Mouse (Mus musculus): ENCODE measurements around the gene Cnih3. TPM values are rescaled to one million over a fixed set of nuclear protein-coding genes. Genes with fewer than 3 reads are reported as not detected.

Gene Cnih3
- polyA plus RNA-seq (2014; fragmentation: Nextera tagmentation; extraction: Ambion mirVana): 1.3 and 1.6 TPM in 2 replicates

DNA sequence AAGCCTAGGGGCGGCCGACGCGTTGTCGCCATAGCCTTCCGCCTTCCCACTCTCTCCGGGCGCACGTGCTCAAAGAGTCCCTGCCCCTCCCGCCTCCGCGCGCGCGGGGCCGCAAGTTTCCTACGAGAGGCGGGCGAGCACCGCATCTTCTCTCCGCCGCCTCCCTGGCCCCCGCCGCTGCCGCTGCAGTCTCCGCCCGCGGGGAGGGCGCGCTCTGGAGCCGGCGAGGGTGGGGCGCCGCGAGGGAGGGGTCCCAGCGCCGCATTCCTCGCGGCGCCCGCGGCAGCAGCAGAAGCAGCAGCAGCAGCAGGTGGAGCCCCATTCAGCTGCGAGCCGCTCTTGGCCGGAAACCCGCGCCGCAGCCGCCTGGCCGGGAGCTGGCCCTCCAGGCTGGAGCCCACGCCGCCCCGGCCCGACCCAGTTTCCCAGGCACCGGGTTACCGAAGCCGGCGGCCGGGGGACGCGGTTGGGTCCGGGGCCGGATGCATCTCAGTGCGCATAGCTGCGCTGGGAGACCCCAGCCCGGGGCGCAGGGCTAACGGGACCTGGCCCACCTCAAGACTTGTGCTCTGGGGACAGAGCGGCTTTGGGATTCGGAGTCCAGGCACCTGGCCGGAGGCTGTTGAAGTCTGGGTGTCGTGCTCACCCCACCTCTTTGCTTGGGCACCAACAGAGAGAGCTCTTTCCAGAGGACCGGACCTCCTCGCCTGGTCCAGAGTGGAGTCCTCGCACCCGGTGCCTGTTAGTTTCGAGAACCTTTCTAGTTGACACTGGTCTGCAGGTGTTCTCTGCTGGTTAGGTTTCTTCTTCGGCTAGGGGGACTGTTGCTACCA is at the start of gene Cnih3:
Gene Cnih3, plus strand, starts transcription at position 262 of the 833 bp plus-strand sequence.
- Histone ChIP-seq H3K9ac (ENCODE audit: low read depth, low read length) (peak within 1 kb of the TSS; percentile 64), H3K9me3 (ENCODE audit: control insufficient read depth, low read length) (no peaks in the 10 kb centered on the region), H3K4me3 (ENCODE audit: low read depth, low read length) (peak within 1 kb of the TSS; percentile 58), H3K4me1 (ENCODE audit: control insufficient read depth, insufficient read depth, low read length) (peaks cover 8% of the 10 kb centered on the region; the same call in 1 of the 2 replicates), H3K27me3 (replicated peaks; ENCODE audit: control insufficient read depth, insufficient read depth, low read length) (peaks cover 50% of the 10 kb centered on the region), H3K27ac (replicated peaks; ENCODE audit: low read depth, low read length) (no peak within 1 kb of the TSS), H3K36me3 (ENCODE audit: control insufficient read depth, insufficient read depth, low read length) (no peaks in the 10 kb centered on the region), H3K4me2 (ENCODE audit: low read depth, low read length) (peak within 1 kb of the TSS; percentile 99)
- DNase-seq (ENCODE audit: low spot score) (peak; percentile 72), ATAC-seq (ENCODE audit: low read depth) (peak; percentile 81)
- WGBS: 1% methylated on average over 44 of the region's 78 CpGs

DNA sequence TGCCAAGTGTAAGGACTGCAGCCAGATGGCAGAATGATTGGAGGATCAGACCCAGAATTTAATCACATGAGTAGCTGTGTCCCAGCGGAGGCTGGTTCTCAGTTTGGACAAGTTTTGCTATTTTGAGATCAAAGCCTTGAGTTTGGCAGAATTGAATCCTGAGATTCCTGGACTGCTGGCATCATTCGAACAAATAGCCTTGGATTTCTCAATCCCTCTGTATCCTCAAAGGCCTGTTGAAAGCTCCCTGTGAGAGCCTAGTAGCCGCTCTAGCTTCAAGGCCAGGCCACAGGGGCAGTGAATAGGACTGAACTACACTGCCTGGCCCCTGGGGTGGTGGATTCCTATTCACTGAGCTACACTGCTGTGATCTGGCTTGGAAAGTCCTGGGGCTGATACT is 44.4 kb upstream of the Cnih3 start:
- 73% methylated on average over 3 of the region's 3 CpGs for WGBS
- Histone ChIP-seq H3K4me3 (ENCODE audit: low read depth, low read length) (no peak overlapping the region), H3K4me2 (ENCODE audit: low read depth, low read length) (no peak overlapping the region), H3K36me3 (ENCODE audit: control insufficient read depth, insufficient read depth, low read length) (no peaks in the 10 kb centered on the region), H3K9me3 (ENCODE audit: control insufficient read depth, low read length) (no peaks in the 10 kb centered on the region), H3K27me3 (replicated peaks; ENCODE audit: control insufficient read depth, insufficient read depth, low read length) (no peaks in the 10 kb centered on the region), H3K9ac (ENCODE audit: low read depth, low read length) (no peak overlapping the region), H3K27ac (replicated peaks; ENCODE audit: low read depth, low read length) (no peak overlapping the region), H3K4me1 (ENCODE audit: control insufficient read depth, insufficient read depth, low read length) (no peaks in the 10 kb centered on the region)
- DNase-seq (ENCODE audit: low spot score) (no peak), ATAC-seq (ENCODE audit: low read depth) (no peak)

DNA sequence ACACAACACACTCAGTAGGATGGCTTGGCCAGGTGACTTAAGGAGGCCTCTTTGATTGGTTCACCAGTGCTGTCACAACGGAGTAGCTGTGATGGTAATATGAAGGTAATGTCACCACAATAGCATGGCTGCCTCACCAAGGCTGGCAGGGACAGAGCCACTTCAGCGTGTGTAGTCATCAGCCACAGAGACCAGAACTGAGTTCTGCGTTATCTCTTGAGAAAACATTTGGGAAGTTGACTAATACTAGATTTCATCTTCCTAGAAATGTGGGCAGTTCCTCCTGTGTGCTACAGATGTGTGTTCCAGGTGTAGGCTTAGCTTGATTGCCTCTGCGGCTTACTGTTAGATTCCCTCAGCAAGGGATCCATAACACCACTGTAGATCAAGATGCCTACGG is 41.7 kb upstream of the Cnih3 start:
- Histone ChIP-seq H3K27ac (replicated peaks; ENCODE audit: low read depth, low read length) (no peak overlapping the region), H3K27me3 (replicated peaks; ENCODE audit: control insufficient read depth, insufficient read depth, low read length) (no peaks in the 10 kb centered on the region), H3K4me2 (ENCODE audit: low read depth, low read length) (no peak overlapping the region), H3K9me3 (ENCODE audit: control insufficient read depth, low read length) (no peaks in the 10 kb centered on the region), H3K4me1 (ENCODE audit: control insufficient read depth, insufficient read depth, low read length) (no peaks in the 10 kb centered on the region), H3K9ac (ENCODE audit: low read depth, low read length) (no peak overlapping the region), H3K4me3 (ENCODE audit: low read depth, low read length) (no peak overlapping the region), H3K36me3 (ENCODE audit: control insufficient read depth, insufficient read depth, low read length) (no peaks in the 10 kb centered on the region)
- no peak for DNase-seq (ENCODE audit: low spot score)
- 94% methylated on average over 5 of the region's 5 CpGs for WGBS
- no peak for ATAC-seq (ENCODE audit: low read depth)

DNA sequence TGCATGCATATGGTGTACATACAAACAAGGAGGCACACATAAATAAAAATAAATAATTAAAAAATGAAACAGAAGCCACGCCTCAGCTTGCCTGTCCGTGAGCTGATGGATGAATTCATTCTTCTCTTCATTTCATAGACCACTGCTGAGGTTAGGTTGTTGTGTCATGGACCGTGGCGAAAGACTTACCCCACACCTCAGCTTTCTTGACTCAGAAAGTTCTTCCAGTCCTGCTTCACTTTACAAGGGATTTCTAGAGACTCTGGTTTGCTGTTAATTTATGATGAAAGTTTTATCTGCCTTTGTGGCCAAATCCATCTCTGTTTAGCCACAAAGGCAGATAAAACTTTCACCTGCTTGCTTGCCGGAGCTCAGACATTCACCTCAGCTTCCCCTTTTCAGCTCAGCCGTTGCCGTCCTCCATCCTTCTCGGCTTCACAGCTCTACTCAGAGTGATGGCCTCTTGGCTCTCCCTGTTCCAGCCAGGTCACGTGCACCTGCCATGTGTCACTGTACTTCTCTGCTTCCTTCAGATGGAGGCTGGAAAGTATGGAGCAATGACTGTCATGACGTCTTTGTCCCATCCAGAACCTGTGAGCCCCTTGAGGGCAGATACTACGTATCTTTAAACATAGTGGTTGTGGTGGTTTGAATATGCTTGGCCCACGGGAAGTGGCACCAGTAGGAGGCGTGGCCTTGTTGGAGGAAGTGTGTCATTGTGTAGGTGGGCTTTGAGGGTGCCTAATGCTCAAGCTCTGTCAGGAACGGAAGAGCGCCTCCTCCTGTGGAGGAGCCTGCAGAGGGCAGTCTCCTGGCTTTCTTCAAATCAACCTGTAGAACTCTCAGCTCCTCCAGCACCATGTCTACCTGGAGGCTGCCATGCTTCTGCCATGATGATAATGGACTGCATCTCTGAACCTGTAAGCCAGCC is 40.0 kb upstream of the Cnih3 start:
- DNase-seq (ENCODE audit: low spot score) (no peak), ATAC-seq (ENCODE audit: low read depth) (no peak)
- 95% methylated on average over 15 of the region's 15 CpGs for WGBS
- Histone ChIP-seq H3K4me3 (ENCODE audit: low read depth, low read length) (no peak overlapping the region), H3K27me3 (replicated peaks; ENCODE audit: control insufficient read depth, insufficient read depth, low read length) (no peaks in the 10 kb centered on the region), H3K27ac (replicated peaks; ENCODE audit: low read depth, low read length) (no peak overlapping the region), H3K9ac (ENCODE audit: low read depth, low read length) (no peak overlapping the region), H3K4me2 (ENCODE audit: low read depth, low read length) (no peak overlapping the region), H3K36me3 (ENCODE audit: control insufficient read depth, insufficient read depth, low read length) (no peaks in the 10 kb centered on the region), H3K4me1 (ENCODE audit: control insufficient read depth, insufficient read depth, low read length) (no peaks in the 10 kb centered on the region), H3K9me3 (ENCODE audit: control insufficient read depth, low read length) (no peaks in the 10 kb centered on the region)

DNA sequence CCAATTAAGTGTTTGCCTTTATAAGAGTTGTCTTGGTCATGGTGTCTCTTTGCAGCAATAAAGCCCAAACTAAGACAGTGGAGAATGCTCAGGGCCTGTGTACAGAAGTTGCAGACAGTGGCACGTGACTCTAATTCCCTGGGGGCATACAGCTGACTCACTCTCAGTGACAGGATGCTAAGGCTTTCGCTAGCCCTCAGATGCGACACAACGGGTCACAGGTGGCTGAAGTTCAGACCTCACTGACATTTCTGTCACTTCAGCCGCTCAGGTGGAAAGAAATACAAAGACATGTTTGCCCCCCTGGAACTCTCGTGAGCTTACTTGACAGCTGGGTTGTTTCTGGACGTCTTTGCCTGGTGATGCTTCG is 39.4 kb upstream of the Cnih3 start:
- H3K9me3 ChIP-seq (ENCODE audit: control insufficient read depth, low read length): no peaks in the 10 kb centered on the region
- H3K27me3 ChIP-seq (replicated peaks; ENCODE audit: control insufficient read depth, insufficient read depth, low read length): no peaks in the 10 kb centered on the region
- no peaks in the 10 kb centered on the region for H3K36me3 ChIP-seq (ENCODE audit: control insufficient read depth, insufficient read depth, low read length)
- H3K4me1 ChIP-seq (ENCODE audit: control insufficient read depth, insufficient read depth, low read length): no peaks in the 10 kb centered on the region
- H3K9ac ChIP-seq (ENCODE audit: low read depth, low read length): no peak overlapping the region
- H3K4me3 ChIP-seq (ENCODE audit: low read depth, low read length): no peak overlapping the region
- DNase-seq (ENCODE audit: low spot score) (no peak), ATAC-seq (ENCODE audit: low read depth) (no peak)
- no peak overlapping the region for H3K27ac ChIP-seq (replicated peaks; ENCODE audit: low read depth, low read length)
- WGBS: 71% methylated on average over 8 of the region's 8 CpGs
- no peak overlapping the region for H3K4me2 ChIP-seq (ENCODE audit: low read depth, low read length)

DNA sequence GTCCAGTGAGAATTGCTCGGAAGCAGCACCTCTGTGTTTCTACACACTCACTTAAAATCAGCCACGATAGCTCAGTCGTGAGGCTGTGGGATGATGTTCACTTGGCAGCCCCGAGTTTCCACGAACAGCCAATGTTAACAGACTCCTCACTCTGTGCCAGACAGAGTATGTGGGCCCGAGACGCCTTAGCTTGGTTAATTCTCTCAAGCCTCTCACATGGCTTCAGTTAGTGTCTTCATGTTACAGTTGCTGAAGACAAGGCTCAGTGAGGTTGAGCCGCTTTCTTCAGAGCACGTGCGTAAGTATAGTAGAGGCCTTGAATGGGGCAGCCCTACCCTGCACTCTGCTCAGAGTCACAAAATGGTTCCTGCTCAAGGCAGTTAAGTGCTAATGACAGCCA is 38.1 kb upstream of the Cnih3 start:
- Histone ChIP-seq H3K36me3 (ENCODE audit: control insufficient read depth, insufficient read depth, low read length) (no peaks in the 10 kb centered on the region), H3K27ac (replicated peaks; ENCODE audit: low read depth, low read length) (no peak overlapping the region; the same call in 1 of the 2 replicates), H3K9ac (ENCODE audit: low read depth, low read length) (no peak overlapping the region), H3K4me3 (ENCODE audit: low read depth, low read length) (no peak overlapping the region), H3K27me3 (replicated peaks; ENCODE audit: control insufficient read depth, insufficient read depth, low read length) (no peaks in the 10 kb centered on the region), H3K4me2 (ENCODE audit: low read depth, low read length) (no peak overlapping the region), H3K4me1 (ENCODE audit: control insufficient read depth, insufficient read depth, low read length) (no peaks in the 10 kb centered on the region), H3K9me3 (ENCODE audit: control insufficient read depth, low read length) (no peaks in the 10 kb centered on the region)
- DNase-seq (ENCODE audit: low spot score) (peak; percentile 68), ATAC-seq (ENCODE audit: low read depth) (no peak)
- 59% methylated on average over 10 of the region's 10 CpGs for WGBS

DNA sequence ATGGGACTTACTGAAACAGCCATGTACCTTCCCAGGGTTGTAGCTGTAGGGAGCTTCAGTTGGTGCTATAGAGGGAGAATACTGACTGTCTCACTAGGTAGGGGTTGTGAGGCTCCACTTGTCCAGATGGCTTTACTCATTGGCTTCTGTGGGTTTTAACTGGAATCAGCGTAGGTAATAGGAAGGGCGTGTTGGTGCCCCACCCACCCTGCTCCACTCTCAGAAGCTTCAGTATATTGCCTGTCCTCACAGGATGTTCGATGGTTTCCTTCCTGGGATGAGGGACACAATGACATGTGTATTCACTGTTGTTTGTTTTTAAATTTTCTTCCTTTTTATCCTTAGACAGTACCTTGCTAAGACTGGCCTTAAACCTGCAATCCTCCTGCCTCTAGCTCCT is 37.1 kb upstream of the Cnih3 start:
- Histone ChIP-seq H3K36me3 (ENCODE audit: control insufficient read depth, insufficient read depth, low read length) (no peaks in the 10 kb centered on the region), H3K27ac (replicated peaks; ENCODE audit: low read depth, low read length) (no peak overlapping the region), H3K4me3 (ENCODE audit: low read depth, low read length) (no peak overlapping the region), H3K9ac (ENCODE audit: low read depth, low read length) (no peak overlapping the region), H3K4me1 (ENCODE audit: control insufficient read depth, insufficient read depth, low read length) (no peaks in the 10 kb centered on the region), H3K27me3 (replicated peaks; ENCODE audit: control insufficient read depth, insufficient read depth, low read length) (no peaks in the 10 kb centered on the region), H3K4me2 (ENCODE audit: low read depth, low read length) (no peak overlapping the region), H3K9me3 (ENCODE audit: control insufficient read depth, low read length) (no peaks in the 10 kb centered on the region)
- DNase-seq (ENCODE audit: low spot score) (no peak), ATAC-seq (ENCODE audit: low read depth) (no peak)
- WGBS: 68% methylated on average over 3 of the region's 3 CpGs

DNA sequence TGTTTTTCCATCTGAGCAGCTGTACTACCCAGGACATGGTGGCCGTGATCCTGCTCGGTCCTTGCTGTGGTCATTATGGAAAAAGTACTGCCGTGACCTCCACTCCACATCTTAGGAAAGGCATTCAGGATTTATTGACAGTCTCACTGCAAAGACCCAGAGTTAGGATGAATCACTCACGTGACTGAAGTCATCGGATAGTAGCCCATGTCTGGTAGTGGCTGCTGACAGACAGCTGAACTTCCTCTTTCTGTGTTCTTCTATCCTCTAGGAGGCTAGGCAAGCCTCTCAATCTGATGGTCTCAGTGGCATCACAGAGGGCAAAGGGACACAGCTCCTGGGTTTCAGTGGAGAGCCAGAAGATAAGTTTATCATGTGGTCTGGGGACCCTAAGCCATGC is 35.9 kb upstream of the Cnih3 start:
- Histone ChIP-seq H3K4me3 (ENCODE audit: low read depth, low read length) (no peak overlapping the region), H3K27me3 (replicated peaks; ENCODE audit: control insufficient read depth, insufficient read depth, low read length) (no peaks in the 10 kb centered on the region), H3K27ac (replicated peaks; ENCODE audit: low read depth, low read length) (no peak overlapping the region), H3K9ac (ENCODE audit: low read depth, low read length) (no peak overlapping the region), H3K9me3 (ENCODE audit: control insufficient read depth, low read length) (peaks cover 2% of the 10 kb centered on the region), H3K36me3 (ENCODE audit: control insufficient read depth, insufficient read depth, low read length) (no peaks in the 10 kb centered on the region), H3K4me1 (ENCODE audit: control insufficient read depth, insufficient read depth, low read length) (no peaks in the 10 kb centered on the region), H3K4me2 (ENCODE audit: low read depth, low read length) (no peak overlapping the region)
- ATAC-seq (ENCODE audit: low read depth) (no peak), DNase-seq (ENCODE audit: low spot score) (no peak)
- 88% methylated on average over 5 of the region's 5 CpGs for WGBS
